Mouse (Mus musculus) hindbrain, embryonic 10.5 days (tissue): ENCODE measurements around the gene Gm5773. TPM values are rescaled to one million over a fixed set of nuclear protein-coding genes. Genes with fewer than 3 reads are reported as not detected.
"Not testable (repeated sequence)": the region's sequence is repeated elsewhere in the genome, so short reads cannot be mapped to it uniquely, and the experiment has no call there.

Source experiments
- DNase-seq: peaks from one replicate; pipeline ENCODE4 v3.0.0-alpha.2; 2017; ENCODE audit warnings: low spot score
- H3K27ac ChIP-seq: fragments of 300-500 bp; sonication (generic); 2 replicates; pipeline ENCODE4 v1.5.1; 2016; ENCODE audit warnings: mild to moderate bottlenecking, moderate library complexity
- H3K27me3 ChIP-seq: fragments of 300-500 bp; sonication (generic); 2 replicates; pipeline ENCODE4 v1.6.1; 2016; ENCODE audit warnings: mild to moderate bottlenecking; ENCODE audit not compliant: poor library complexity, insufficient read depth, severe bottlenecking
- H3K36me3 ChIP-seq: fragments of 300-500 bp; sonication (generic); 2 replicates; pipeline ENCODE4 v1.6.1; 2016; ENCODE audit warnings: mild to moderate bottlenecking, moderate library complexity
- H3K4me1 ChIP-seq: fragments of 300-500 bp; sonication (generic); replicated peaks from 2 replicates; pipeline ENCODE4 v1.6.1; 2016; ENCODE audit warnings: mild to moderate bottlenecking
- H3K4me3 ChIP-seq: fragments of 300-500 bp; sonication (generic); 2 replicates; pipeline ENCODE4 v1.5.1; 2016; ENCODE audit warnings: mild to moderate bottlenecking, moderate library complexity
- H3K9me3 ChIP-seq: fragments of 300-500 bp; sonication (generic); 2 replicates; pipeline ENCODE4 v1.6.1; 2016; ENCODE audit warnings: mild to moderate bottlenecking, moderate library complexity
- WGBS: fragments of 180-500 bp; shearing (Covaris S2); methylation state at CpG from one replicate; pipeline ENCODE4 v1.1.7; 2016; 5-methylcytosine and 5-hydroxymethylcytosine counted together
- polyA plus RNA-seq: library from polyadenylated mRNA; unstranded; fragments of >200 nt; fragmentation: Nextera tagmentation; extraction: Ambion mirVana; gene quantifications from 2 replicates; pipeline ENCODE4 v1.2.1, GENCODE M21; 2016

Gm5773 gene
- polyA plus RNA-seq = not detected in 2 replicates

- H3K27me3 ChIP-seq, H3K9me3 ChIP-seq, H3K4me3 ChIP-seq, DNase-seq, H3K36me3 ChIP-seq, H3K27ac ChIP-seq, H3K4me1 ChIP-seq: not testable (repeated sequence)
- 83% methylated on average over 1 of the region's 1 CpGs for WGBS
Observed at GRCm38 (mm10) chr3:93772700-93773099, at the start of gene Gm5773. Gm5773 (plus strand) TSS chr3:93773000.

- H3K36me3 ChIP-seq, DNase-seq, H3K4me3 ChIP-seq, H3K4me1 ChIP-seq, H3K9me3 ChIP-seq, H3K27ac ChIP-seq, H3K27me3 ChIP-seq: not testable (repeated sequence)
- WGBS = 88% methylated on average over 1 of the region's 1 CpGs
Observed at GRCm38 (mm10) chr3:93745475-93745874, 27.3 kb upstream of the Gm5773 start.

GRCm38 (mm10) chr3:93754022-93754421 lies 18.8 kb upstream of the Gm5773 start:
- not testable (repeated sequence) for H3K27ac ChIP-seq, H3K4me1 ChIP-seq, H3K4me3 ChIP-seq, H3K9me3 ChIP-seq, H3K36me3 ChIP-seq, DNase-seq, H3K27me3 ChIP-seq
- 93% methylated on average over 18 of the region's 18 CpGs for WGBS

- not testable (repeated sequence) for H3K27me3 ChIP-seq, H3K36me3 ChIP-seq, H3K9me3 ChIP-seq, H3K4me1 ChIP-seq, H3K27ac ChIP-seq, DNase-seq, H3K4me3 ChIP-seq
Observed at GRCm38 (mm10) chr3:93796098-93796497, 23.3 kb downstream of the Gm5773 start, which contains the start of gene Tdpoz4. Tdpoz4 (plus strand) TSS chr3:93796398.

- H3K27me3 ChIP-seq, H3K36me3 ChIP-seq, H3K4me3 ChIP-seq, H3K9me3 ChIP-seq, H3K4me1 ChIP-seq, H3K27ac ChIP-seq, DNase-seq: not testable (repeated sequence)
Observed at GRCm38 (mm10) chr3:93813341-93813740, 40.5 kb downstream of the Gm5773 start.

Other genes with a start within 250 kb of the Gm5773 start
- gene S100a10, start 217.9 kb upstream of the Gm5773 start, polyA plus RNA-seq = 160 and 200 TPM in 2 replicates
- not detected in 2 replicates for gene Tdpoz2, start 120.3 kb upstream of the Gm5773 start, polyA plus RNA-seq
- gene Tdpoz1, start 96.7 kb upstream of the Gm5773 start, polyA plus RNA-seq = not detected in 2 replicates
- gene Gm37596, start 79.9 kb upstream of the Gm5773 start, polyA plus RNA-seq = not detected in 2 replicates
- gene Tdpoz4, start 23.4 kb downstream of the Gm5773 start, polyA plus RNA-seq = not detected in 2 replicates
- not detected in 2 replicates for gene Tdpoz3, start 53.0 kb downstream of the Gm5773 start, polyA plus RNA-seq
- not detected in 2 replicates for gene Gm9117, start 170.5 kb downstream of the Gm5773 start, polyA plus RNA-seq
- gene Tdpoz5, start 188.3 kb downstream of the Gm5773 start, polyA plus RNA-seq = not detected in 2 replicates